Mouse (Mus musculus) C2C12 (cell line): ENCODE measurements around the gene Rpl15.

Experiments
- CEBPB ChIP-seq: IDR thresholded peaks from one replicate; pipeline ENCODE4 v1.6.1; 2011; ENCODE audit warnings: low read depth, mild to moderate bottlenecking, control low read depth, moderate library complexity
- CTCF ChIP-seq: IDR thresholded peaks from one replicate; pipeline ENCODE4 v1.5.1; 2011; ENCODE audit not compliant: control insufficient read depth, insufficient read depth, insufficient read length
- FOSL1 ChIP-seq: IDR thresholded peaks from one replicate; pipeline ENCODE4 v1.8.0; 2011; ENCODE audit warnings: mild to moderate bottlenecking, low read length; ENCODE audit not compliant: poor library complexity, insufficient read depth, severe bottlenecking
- MAX ChIP-seq: IDR thresholded peaks from one replicate; pipeline ENCODE4 v1.6.1; 2011; ENCODE audit warnings: mild to moderate bottlenecking, control low read depth
- MYOD1 ChIP-seq: IDR thresholded peaks from one replicate; pipeline ENCODE4 v1.6.1; 2011; ENCODE audit warnings: low read depth; ENCODE audit not compliant: control insufficient read depth, insufficient read length
- MYOG ChIP-seq: IDR thresholded peaks from one replicate; pipeline ENCODE4 v1.6.1; 2011; ENCODE audit not compliant: control insufficient read depth, insufficient read length; ENCODE audit errors: extremely low read depth
- USF1 ChIP-seq: IDR thresholded peaks from one replicate; pipeline ENCODE4 v1.6.1; 2011; ENCODE audit warnings: low read depth, mild to moderate bottlenecking, control low read depth, moderate library complexity

DNA sequence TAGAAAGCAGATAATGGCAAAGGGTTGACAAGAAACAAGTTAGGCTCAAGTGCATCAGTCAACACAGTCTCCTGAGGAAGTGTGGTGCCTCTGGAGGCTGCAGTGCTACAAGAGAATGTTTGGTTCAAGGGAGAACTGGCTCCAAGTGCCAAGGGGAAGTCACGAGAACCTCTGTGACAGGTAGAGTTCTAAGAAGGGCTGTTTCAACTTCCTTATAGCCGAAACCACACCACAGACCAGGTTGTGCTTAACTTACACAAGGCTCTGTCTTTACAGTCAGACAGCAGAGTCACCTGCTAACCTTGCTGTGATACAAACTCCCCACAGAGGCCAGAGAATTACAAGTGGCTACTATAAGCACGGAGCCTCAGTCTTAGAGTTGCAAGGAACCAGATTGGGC lies 30.4 kb upstream of the Rpl15 start:
- TF ChIP-seq CTCF: no peak
- no peak for TF ChIP-seq MAX
- TF ChIP-seq FOSL1: no peak
- TF ChIP-seq USF1: no peak
- no peak for TF ChIP-seq CEBPB
- no peak for TF ChIP-seq MYOG
- TF ChIP-seq MYOD1: no peak
